Mouse (Mus musculus) ES-Bruce4 (cell line): ENCODE data around the gene Tbc1d23. TPM values are rescaled to one million over a fixed set of nuclear protein-coding genes. Genes with fewer than 3 reads are reported as not detected.

Experiments
- H3K27ac ChIP-seq: 2 replicates; pipeline ENCODE4 v1.5.1; 2012; ENCODE audit warnings: low read length, inconsistent platforms; ENCODE audit not compliant: insufficient read depth
- H3K27me3 ChIP-seq: 2 replicates; pipeline ENCODE4 v1.6.1; 2012; ENCODE audit warnings: mild to moderate bottlenecking, low read length, inconsistent platforms; ENCODE audit not compliant: control insufficient read depth, poor library complexity, insufficient read depth, severe bottlenecking
- H3K36me3 ChIP-seq: 2 replicates; pipeline ENCODE4 v1.6.1; 2012; ENCODE audit warnings: inconsistent platforms, mild to moderate bottlenecking, low read length, moderate library complexity; ENCODE audit not compliant: control insufficient read depth, poor library complexity, insufficient read depth, severe bottlenecking
- H3K4me1 ChIP-seq: one replicate; pipeline ENCODE4 v1.8.1; 2011; ENCODE audit warnings: low read length; ENCODE audit not compliant: control insufficient read depth, insufficient read depth
- H3K4me3 ChIP-seq: 2 replicates; pipeline ENCODE4 v1.5.1; 2011; ENCODE audit warnings: low read depth, mild to moderate bottlenecking, low read length
- H3K9ac ChIP-seq: 2 replicates; pipeline ENCODE4 v1.6.1; 2012; ENCODE audit warnings: low read depth, mild to moderate bottlenecking, inconsistent platforms; ENCODE audit not compliant: poor library complexity, severe bottlenecking
- H3K9me3 ChIP-seq: replicated peaks from 2 replicates; pipeline ENCODE4 v1.6.1; 2012; ENCODE audit warnings: mild to moderate bottlenecking, low read length, inconsistent platforms; ENCODE audit not compliant: control insufficient read depth, poor library complexity, insufficient read depth, severe bottlenecking
- CTCF ChIP-seq: IDR thresholded peaks from one replicate; pipeline ENCODE4 v1.8.1; 2011; ENCODE audit warnings: low read depth, low read length
- EP300 ChIP-seq: IDR thresholded peaks from 2 replicates; pipeline ENCODE4 v1.6.1; 2011; ENCODE audit warnings: low read depth, low read length; ENCODE audit not compliant: insufficient read depth
- POLR2A ChIP-seq: IDR thresholded peaks from one replicate; pipeline ENCODE4 v1.8.1; 2011; ENCODE audit warnings: low read length; ENCODE audit not compliant: insufficient read depth
- polyA plus RNA-seq: library from polyadenylated mRNA; stranded (reverse); fragments of >200 nt; gene quantifications from 2 replicates; pipeline ENCODE4 v1.2.4, GENCODE M21; 2011; ENCODE audit warnings: low read depth; ENCODE audit not compliant: missing spikeins, insufficient read depth, insufficient read length

Tbc1d23 gene
- polyA plus RNA-seq, 1 experiment, result 35.5 TPM

GRCm38 (mm10) chr16:57127825-57128224 lies 103.5 kb downstream of the Tbc1d23 start:
- Histone ChIP-seq H3K9me3 (no peaks in the 10 kb centered on the region), H3K9ac (no peak overlapping the region), H3K4me3 (no peak overlapping the region), H3K36me3 (peaks cover 19% of the 10 kb centered on the region), H3K27me3 (no peaks in the 10 kb centered on the region), H3K4me1 (no peaks in the 10 kb centered on the region), H3K27ac (no peak overlapping the region)
- TF ChIP-seq CTCF, result no peak
- TF ChIP-seq EP300, result no peak
- no peak for TF ChIP-seq POLR2A

- Histone ChIP-seq H3K4me3 (no peak overlapping the region), H3K27me3 (no peaks in the 10 kb centered on the region), H3K9ac (no peak overlapping the region), H3K9me3 (no peaks in the 10 kb centered on the region), H3K36me3 (peaks cover 18% of the 10 kb centered on the region), H3K4me1 (no peaks in the 10 kb centered on the region), H3K27ac (no peak overlapping the region)
- TF ChIP-seq CTCF (no peak), POLR2A (no peak), EP300 (no peak)
These were observed 105.0 kb downstream of the Tbc1d23 start for GRCm38 (mm10) chr16:57126268-57126667.

- no peak overlapping the region for H3K27ac ChIP-seq
- TF ChIP-seq CTCF (no peak), POLR2A (no peak), EP300 (no peak)
- H3K9ac ChIP-seq, result peak overlapping the region; percentile 97
- H3K27me3 ChIP-seq, result no peaks in the 10 kb centered on the region
- peaks cover 15% of the 10 kb centered on the region for H3K36me3 ChIP-seq
- H3K4me3 ChIP-seq, result peak overlapping the region; percentile 86
- no peaks in the 10 kb centered on the region for H3K4me1 ChIP-seq
- H3K9me3 ChIP-seq, result no peaks in the 10 kb centered on the region
These were observed 108.4 kb downstream of the Tbc1d23 start for GRCm38 (mm10) chr16:57122682-57123445.

- Histone ChIP-seq H3K4me3 (peak overlapping the region; percentile 86), H3K36me3 (peaks cover 15% of the 10 kb centered on the region), H3K9me3 (no peaks in the 10 kb centered on the region), H3K4me1 (no peaks in the 10 kb centered on the region), H3K9ac (peak overlapping the region; percentile 97), H3K27me3 (no peaks in the 10 kb centered on the region), H3K27ac (peak overlapping the region; percentile 24; the same call in 1 of the 2 replicates)
- TF ChIP-seq CTCF (no peak), EP300 (no peak), POLR2A (no peak)
These were observed 109.4 kb downstream of the Tbc1d23 start for GRCm38 (mm10) chr16:57121816-57122415.

- H3K9ac ChIP-seq, result peak within 1 kb of the TSS; percentile 97
- peak within 1 kb of the TSS; percentile 85 for H3K27ac ChIP-seq
- no peaks in the 10 kb centered on the region for H3K4me1 ChIP-seq
- peak within 1 kb of the TSS; percentile 86 for H3K4me3 ChIP-seq
- H3K27me3 ChIP-seq, result no peaks in the 10 kb centered on the region
- H3K9me3 ChIP-seq, result no peaks in the 10 kb centered on the region
- peak; percentile 35 for TF ChIP-seq POLR2A
- TF ChIP-seq EP300, result no peak
- no peak for TF ChIP-seq CTCF
- H3K36me3 ChIP-seq, result peaks cover 15% of the 10 kb centered on the region
These were observed 110.1 kb downstream of the Tbc1d23 start, which contains the start of gene Tomm70a for GRCm38 (mm10) chr16:57120913-57121815. Gene Tomm70a (plus strand): TSS chr16:57121703.

Other genes with a start within 250 kb of the Tbc1d23 start
- gene Tmem45a2, start 160.1 kb downstream of the Tbc1d23 start, polyA plus RNA-seq, result not detected in 2 replicates
- gene Tomm70a, start 109.8 kb downstream of the Tbc1d23 start, polyA plus RNA-seq, result 107 and 126 TPM in 2 replicates
- 138 and 154 TPM in 2 replicates for gene Nit2, start 64.2 kb downstream of the Tbc1d23 start, polyA plus RNA-seq
- 0.36 TPM in 1 of 2 replicates, not detected in the other for gene Tmem30c, start 61.4 kb upstream of the Tbc1d23 start, polyA plus RNA-seq
- 1.6 and 2.0 TPM in 2 replicates for gene Filip1l, start 121.6 kb upstream of the Tbc1d23 start, polyA plus RNA-seq